ENCODE assay signal across 9 mouse cellular contexts in genomic region chr7:132810368-132810767, GRCm38 (mm10). TPM values are rescaled to one million over a fixed set of nuclear protein-coding genes. Genes with fewer than 3 reads are reported as not detected.
DNase-seq lines count a peak whose midpoint lies in the region; ATAC-seq and TF ChIP-seq lines count a peak whose summit lies in the region.
"Had no signal": no experiment of that assay in that cellular context is flagged by ENCODE, and none has a peak within 500 bp of the region (broad histone marks: within the 10 kb centered on the region; RNA-seq: fewer than 3 reads in every experiment).

No protein-coding gene starts in this region.

- peak overlapping the region; percentile 68 for H3K27ac ChIP-seq in spleen, adult 2 months (ENCODE audit: insufficient read depth, low read length)
- peak overlapping the region; percentile 54; the same call in 1 of the 2 replicates for H3K27ac ChIP-seq in embryonic facial prominence, embryonic 12.5 days
- H3K27ac ChIP-seq in heart, embryonic 13.5 days (replicated peaks): 0 out of 2 replicates have a peak overlapping the region, but pooled peaks have one; percentile 50
- H3K27ac ChIP-seq in kidney, embryonic 16.5 days (ENCODE audit: low read length): peak overlapping the region; percentile 66; the same call in 1 of the 2 replicates
- peak overlapping the region; percentile 43 for H3K27ac ChIP-seq in liver, embryonic 16.5 days (ENCODE audit: low read length)

- no peak for TF ChIP-seq CTCF in spleen, adult 2 months (IDR thresholded peaks at IDR 0.05; ENCODE audit: extremely low read depth, insufficient read depth, insufficient read length, insufficient replicate concordance)

- peak overlapping the region; percentile 0; the same call in 1 of the 2 replicates for H3K4me3 ChIP-seq in spleen, adult 2 months (ENCODE audit: extremely low read depth, insufficient read depth, insufficient read length)
- no peak overlapping the region; the same call in 1 of the 2 replicates for H3K4me3 ChIP-seq in embryonic facial prominence, embryonic 12.5 days
- H3K4me3 ChIP-seq in heart, embryonic 13.5 days: no peak overlapping the region
- H3K4me3 ChIP-seq in kidney, embryonic 16.5 days (ENCODE audit: low read length): no peak overlapping the region
- no peak overlapping the region for H3K4me3 ChIP-seq in liver, embryonic 16.5 days (ENCODE audit: low read depth, low read length)

- no peak overlapping the region for H3K9ac ChIP-seq in embryonic facial prominence, embryonic 12.5 days
- peak overlapping the region; percentile 33; the same call in 1 of the 2 replicates for H3K9ac ChIP-seq in heart, embryonic 13.5 days
- H3K9ac ChIP-seq in kidney, embryonic 16.5 days (replicated peaks; ENCODE audit: low read length): peak overlapping the region; percentile 53; the same call in 1 of the 2 replicates
- H3K9ac ChIP-seq in liver, embryonic 16.5 days (ENCODE audit: low read depth, low read length): peak overlapping the region; percentile 10; the same call in 1 of the 2 replicates

- no peaks in the 10 kb centered on the region for H3K27me3 ChIP-seq in spleen, adult 2 months (ENCODE audit: control insufficient read depth, insufficient read depth, low read length)
- no peaks in the 10 kb centered on the region for H3K27me3 ChIP-seq in embryonic facial prominence, embryonic 12.5 days
- no peaks in the 10 kb centered on the region for H3K27me3 ChIP-seq in heart, embryonic 13.5 days (replicated peaks)
- H3K27me3 ChIP-seq in kidney, embryonic 16.5 days (ENCODE audit: insufficient read depth, low read length): no peaks in the 10 kb centered on the region
- peaks cover 8% of the 10 kb centered on the region; the same call in 1 of the 2 replicates for H3K27me3 ChIP-seq in liver, embryonic 16.5 days (ENCODE audit: control insufficient read depth, insufficient read depth, low read depth, low read length)
- H3K27me3 ChIP-seq: Patski had no signal

- no peak for TF ChIP-seq POLR2A in spleen, adult 2 months (IDR thresholded peaks at IDR 0.05; ENCODE audit: low read depth, low read length)

- H3K4me2 ChIP-seq in embryonic facial prominence, embryonic 12.5 days (replicated peaks): peak overlapping the region; percentile 81
- peak overlapping the region; percentile 18; the same call in 1 of the 2 replicates for H3K4me2 ChIP-seq in heart, embryonic 13.5 days
- peak overlapping the region; percentile 21; the same call in 1 of the 2 replicates for H3K4me2 ChIP-seq in kidney, embryonic 16.5 days (replicated peaks; ENCODE audit: low read depth, low read length)
- peak overlapping the region; percentile 10 for H3K4me2 ChIP-seq in liver, embryonic 16.5 days (ENCODE audit: low read depth, low read length)

- peak in 1 of 2 experiments; percentile 22 for DNase-seq in spleen, adult 2 months (ENCODE audit: low read depth in 1 of 2, low spot score in 2 of 2)
- no peak for DNase-seq in spleen, adult 18-20 months
- peak; percentile 46 for DNase-seq in right cerebral cortex, postnatal 14 days
- no peak for DNase-seq in yolk sac, embryonic 10.5 days (ENCODE audit: low spot score)

- no peak for ATAC-seq in embryonic facial prominence, embryonic 12.5 days (ENCODE audit: insufficient number of reproducible peaks, insufficient read depth, low FRiP score, low TSS enrichment)
- no peak for ATAC-seq in heart, embryonic 13.5 days (ENCODE audit: extremely low read depth, insufficient number of reproducible peaks, low FRiP score, low TSS enrichment)
- ATAC-seq in kidney, embryonic 16.5 days (ENCODE audit: low FRiP score, low TSS enrichment): no peak
- ATAC-seq in liver, embryonic 16.5 days (ENCODE audit: low read depth): no peak

- no peaks in the 10 kb centered on the region for H3K36me3 ChIP-seq in spleen, adult 2 months (ENCODE audit: control insufficient read depth, insufficient read depth, low read length)
- no peaks in the 10 kb centered on the region for H3K36me3 ChIP-seq in embryonic facial prominence, embryonic 12.5 days
- H3K36me3 ChIP-seq in heart, embryonic 13.5 days: no peaks in the 10 kb centered on the region
- H3K36me3 ChIP-seq in kidney, embryonic 16.5 days (ENCODE audit: insufficient read depth, low read length): no peaks in the 10 kb centered on the region
- H3K36me3 ChIP-seq in liver, embryonic 16.5 days (ENCODE audit: control insufficient read depth, insufficient read depth): no peaks in the 10 kb centered on the region

- 31% methylated on average over 6 of the region's 6 CpGs for WGBS in spleen, adult 2 months
- 14% methylated on average over 6 of the region's 6 CpGs for WGBS in embryonic facial prominence, embryonic 12.5 days
- 27% methylated on average over 6 of the region's 6 CpGs for WGBS in heart, embryonic 13.5 days
- 28% methylated on average over 6 of the region's 6 CpGs for WGBS in kidney, embryonic 16.5 days
- 52% methylated on average over 6 of the region's 6 CpGs for WGBS in liver, embryonic 16.5 days (ENCODE audit: insufficient replicate concordance)

- H3K9me3 ChIP-seq in embryonic facial prominence, embryonic 12.5 days: no peaks in the 10 kb centered on the region
- no peaks in the 10 kb centered on the region for H3K9me3 ChIP-seq in heart, embryonic 13.5 days
- no peaks in the 10 kb centered on the region for H3K9me3 ChIP-seq in kidney, embryonic 16.5 days (ENCODE audit: low read length)
- no peaks in the 10 kb centered on the region for H3K9me3 ChIP-seq in liver, embryonic 16.5 days (replicated peaks; ENCODE audit: control insufficient read depth, low read length)

- peaks cover 26% of the 10 kb centered on the region; the same call in 1 of the 2 replicates for H3K4me1 ChIP-seq in spleen, adult 2 months (ENCODE audit: control insufficient read depth, insufficient read depth, insufficient read length)
- peaks cover 75% of the 10 kb centered on the region for H3K4me1 ChIP-seq in embryonic facial prominence, embryonic 12.5 days
- peaks cover 79% of the 10 kb centered on the region for H3K4me1 ChIP-seq in heart, embryonic 13.5 days
- peaks cover 59% of the 10 kb centered on the region for H3K4me1 ChIP-seq in kidney, embryonic 16.5 days (ENCODE audit: insufficient read depth, low read length)
- peaks cover 63% of the 10 kb centered on the region for H3K4me1 ChIP-seq in liver, embryonic 16.5 days (ENCODE audit: control insufficient read depth, low read depth, low read length)

RNA-seq across cellular contexts. Expression of gene Fam53b, which starts 3.3 kb away (rescaled TPM):
- polyA plus RNA-seq in spleen, adult 2 months (2012; rRNA removed): 52.4 and 63.2 TPM in 2 replicates
- polyA plus RNA-seq in embryonic facial prominence, embryonic 12.5 days (2016; fragmentation: Nextera tagmentation; extraction: Ambion mirVana): 23.6 and 27.0 TPM in 2 replicates
- 12.5 and 15.7 TPM in 2 replicates for polyA plus RNA-seq in heart, embryonic 13.5 days (2015; fragmentation: Nextera tagmentation; extraction: Ambion mirVana)
- polyA plus RNA-seq in kidney, embryonic 16.5 days (2015; fragmentation: Nextera tagmentation; extraction: Ambion mirVana): 22.5 and 23.3 TPM in 2 replicates
- polyA plus RNA-seq in liver, embryonic 16.5 days (2015; fragmentation: Nextera tagmentation; extraction: Ambion mirVana): 25.1 and 29.4 TPM in 2 replicates

RNA-seq across cellular contexts. Expression of gene Eef1akmt2, which starts 42.1 kb away (rescaled TPM):
- 3.3 and 4.6 TPM in 2 replicates for polyA plus RNA-seq in spleen, adult 2 months (2012; rRNA removed)
- 75.7 and 79.1 TPM in 2 replicates for polyA plus RNA-seq in embryonic facial prominence, embryonic 12.5 days (2016; fragmentation: Nextera tagmentation; extraction: Ambion mirVana)
- polyA plus RNA-seq in heart, embryonic 13.5 days (2015; fragmentation: Nextera tagmentation; extraction: Ambion mirVana): 38.5 and 40.3 TPM in 2 replicates
- polyA plus RNA-seq in kidney, embryonic 16.5 days (2015; fragmentation: Nextera tagmentation; extraction: Ambion mirVana): 64.9 and 71.2 TPM in 2 replicates
- polyA plus RNA-seq in liver, embryonic 16.5 days (2015; fragmentation: Nextera tagmentation; extraction: Ambion mirVana): 12.5 and 16.2 TPM in 2 replicates

RNA-seq across cellular contexts. Expression of gene Abraxas2, which starts 48.7 kb away (rescaled TPM):
- 7.1 and 7.2 TPM in 2 replicates for polyA plus RNA-seq in spleen, adult 2 months (2012; rRNA removed)
- 43.0 and 43.1 TPM in 2 replicates for polyA plus RNA-seq in embryonic facial prominence, embryonic 12.5 days (2016; fragmentation: Nextera tagmentation; extraction: Ambion mirVana)
- polyA plus RNA-seq in heart, embryonic 13.5 days (2015; fragmentation: Nextera tagmentation; extraction: Ambion mirVana): 25.7 and 28.9 TPM in 2 replicates
- polyA plus RNA-seq in kidney, embryonic 16.5 days (2015; fragmentation: Nextera tagmentation; extraction: Ambion mirVana): 34.2 and 40.8 TPM in 2 replicates
- polyA plus RNA-seq in liver, embryonic 16.5 days (2015; fragmentation: Nextera tagmentation; extraction: Ambion mirVana): 11.2 and 12.5 TPM in 2 replicates

Comparison
In these comparisons a context has a peak if more than half of its experiments do, and no peak if none do; other contexts are left out.
1. H3K4me2 ChIP-seq: peak in every context shown above with its lines; median percentile 81 in embryonic facial prominence, embryonic 12.5 days; 21 in kidney, embryonic 16.5 days; 18 in heart, embryonic 13.5 days; 10 in liver, embryonic 16.5 days.